Mouse (Mus musculus) skeletal muscle tissue, adult 2 months (tissue): ENCODE results near the gene Gpi1.

Experiments used
- DNase-seq: peaks from one replicate; pipeline ENCODE4 v3.0.0-alpha.2; 2012; ENCODE audit warnings: low read depth, low spot score

Gpi1 gene

GRCm38 (mm10) chr7:34230116-34230515 is at the start of gene Gpi1:
TSS of gene Gpi1 (minus strand) at chr7:34230336.
- DNase-seq = peak; percentile 95

- peak; percentile 44 for DNase-seq
These were observed 47.5 kb upstream of the Gpi1 start for GRCm38 (mm10) chr7:34277656-34278055.

GRCm38 (mm10) chr7:34276066-34276465 is 45.9 kb upstream of the Gpi1 start:
- DNase-seq = no peak

GRCm38 (mm10) chr7:34272465-34272864 is 42.3 kb upstream of the Gpi1 start:
- no peak for DNase-seq

GRCm38 (mm10) chr7:34268463-34268862 is 38.3 kb upstream of the Gpi1 start:
- DNase-seq = no peak

GRCm38 (mm10) chr7:34266421-34266820 is 36.3 kb upstream of the Gpi1 start:
- peak; percentile 29 for DNase-seq

- DNase-seq = peak; percentile 77
These were observed 35.8 kb upstream of the Gpi1 start for GRCm38 (mm10) chr7:34265876-34266346.

GRCm38 (mm10) chr7:34263437-34263836 is 33.3 kb upstream of the Gpi1 start:
- no peak for DNase-seq

GRCm38 (mm10) chr7:34258407-34258806 is 28.3 kb upstream of the Gpi1 start:
- DNase-seq = no peak

GRCm38 (mm10) chr7:34257279-34257678 is 27.1 kb upstream of the Gpi1 start:
- DNase-seq = no peak

GRCm38 (mm10) chr7:34255916-34256315 is 25.8 kb upstream of the Gpi1 start:
- no peak for DNase-seq

- DNase-seq = no peak
These were observed 25.0 kb upstream of the Gpi1 start for GRCm38 (mm10) chr7:34255137-34255536.

GRCm38 (mm10) chr7:34252030-34252429 is 21.9 kb upstream of the Gpi1 start:
- DNase-seq = no peak

GRCm38 (mm10) chr7:34250738-34251137 is 20.6 kb upstream of the Gpi1 start, which contains the start of gene Gm6096:
TSS of gene Gm6096 (plus strand) at chr7:34251038.
- no peak for DNase-seq

GRCm38 (mm10) chr7:34246870-34247499 is 16.8 kb upstream of the Gpi1 start:
- no peak for DNase-seq

GRCm38 (mm10) chr7:34242176-34242575 is 12.0 kb upstream of the Gpi1 start:
- DNase-seq = no peak

GRCm38 (mm10) chr7:34238086-34238485 is 8.0 kb upstream of the Gpi1 start:
- no peak for DNase-seq

GRCm38 (mm10) chr7:34235602-34236001 is 5.5 kb upstream of the Gpi1 start:
- DNase-seq = no peak

- no peak for DNase-seq
These were observed 4.8 kb upstream of the Gpi1 start for GRCm38 (mm10) chr7:34234610-34235561.

- peak; percentile 98 for DNase-seq
These were observed 3.9 kb upstream of the Gpi1 start for GRCm38 (mm10) chr7:34233909-34234609.

GRCm38 (mm10) chr7:34232785-34233725 is 2.9 kb upstream of the Gpi1 start:
- no peak for DNase-seq
